Mouse (Mus musculus) hindbrain, embryonic 13.5 days (tissue): ENCODE results near the gene Dnase1. TPM values are rescaled to one million over a fixed set of nuclear protein-coding genes. Genes with fewer than 3 reads are reported as not detected.

Experiments used
- ATAC-seq: fragments of 200-750 bp; cut with Nextera tagmentation; 2 replicates; pipeline ENCODE4 v1.8.0; 2017; ENCODE audit warnings: moderate TSS enrichment; ENCODE audit not compliant: low FRiP score
- H3K27ac ChIP-seq: fragments of 300-500 bp; sonication (generic); 2 replicates; pipeline ENCODE4 v1.5.1; 2015; ENCODE audit warnings: inconsistent platforms, mild to moderate bottlenecking, moderate library complexity
- H3K27me3 ChIP-seq: fragments of 300-500 bp; sonication (generic); 2 replicates; pipeline ENCODE4 v1.6.1; 2015; ENCODE audit warnings: mild to moderate bottlenecking, inconsistent platforms
- H3K36me3 ChIP-seq: fragments of 300-500 bp; sonication (generic); 2 replicates; pipeline ENCODE4 v1.6.1; 2015; ENCODE audit warnings: mild to moderate bottlenecking, inconsistent platforms
- H3K4me1 ChIP-seq: fragments of 300-500 bp; sonication (generic); replicated peaks from 2 replicates; pipeline ENCODE4 v1.6.1; 2015; ENCODE audit warnings: inconsistent platforms
- H3K4me2 ChIP-seq: fragments of 300-500 bp; sonication (generic); 2 replicates; pipeline ENCODE4 v1.6.1; 2015; ENCODE audit warnings: inconsistent platforms, mild to moderate bottlenecking, moderate library complexity
- H3K4me3 ChIP-seq: fragments of 300-500 bp; sonication (generic); 2 replicates; pipeline ENCODE4 v1.5.1; 2015; ENCODE audit warnings: mild to moderate bottlenecking, inconsistent platforms
- H3K9ac ChIP-seq: fragments of 300-500 bp; sonication (generic); 2 replicates; pipeline ENCODE4 v1.6.1; 2015; ENCODE audit warnings: mild to moderate bottlenecking, inconsistent platforms
- H3K9me3 ChIP-seq: fragments of 300-500 bp; sonication (generic); 2 replicates; pipeline ENCODE4 v1.6.1; 2016; ENCODE audit warnings: inconsistent platforms
- WGBS: fragments of 180-500 bp; shearing (Covaris S2); methylation state at CpG from one replicate; pipeline ENCODE4 v1.1.7; 2015; 5-methylcytosine and 5-hydroxymethylcytosine counted together
- polyA plus RNA-seq: library from polyadenylated mRNA; unstranded; fragments of >200 nt; fragmentation: Nextera tagmentation; extraction: Ambion mirVana; gene quantifications from 2 replicates; pipeline ENCODE4 v1.2.1, GENCODE M21; 2015

The Dnase1 gene
- polyA plus RNA-seq, 1 experiment from 2014 or later, result 5.3 TPM

GRCm38 (mm10) chr16:4030501-4030900 lies 6.2 kb upstream of the Dnase1 start:
- 0 out of 2 replicates have a peak, but pooled peaks cover 3% of the 10 kb centered on the region for H3K9me3 ChIP-seq
- ATAC-seq, result no peak
- H3K9ac ChIP-seq, result no peak overlapping the region
- H3K27ac ChIP-seq, result no peak overlapping the region
- H3K36me3 ChIP-seq, result no peaks in the 10 kb centered on the region
- 94% methylated on average over 10 of the region's 10 CpGs for WGBS
- no peak overlapping the region for H3K4me2 ChIP-seq
- H3K4me3 ChIP-seq, result no peak overlapping the region
- H3K27me3 ChIP-seq, result no peaks in the 10 kb centered on the region
- no peaks in the 10 kb centered on the region for H3K4me1 ChIP-seq

- 0 out of 2 replicates have a peak, but pooled peaks cover 3% of the 10 kb centered on the region for H3K9me3 ChIP-seq
- 79% methylated on average over 4 of the region's 6 CpGs for WGBS
- H3K27ac ChIP-seq, result no peak overlapping the region
- no peak overlapping the region for H3K9ac ChIP-seq
- no peak overlapping the region for H3K4me3 ChIP-seq
- peaks cover 5% of the 10 kb centered on the region for H3K36me3 ChIP-seq
- no peak for ATAC-seq
- H3K4me1 ChIP-seq, result no peaks in the 10 kb centered on the region
- H3K4me2 ChIP-seq, result no peak overlapping the region
- H3K27me3 ChIP-seq, result no peaks in the 10 kb centered on the region
These were observed 5.1 kb upstream of the Dnase1 start for GRCm38 (mm10) chr16:4031441-4032274.

GRCm38 (mm10) chr16:4032341-4032748 lies 4.4 kb upstream of the Dnase1 start:
- no peaks in the 10 kb centered on the region for H3K27me3 ChIP-seq
- no peak overlapping the region for H3K27ac ChIP-seq
- no peak for ATAC-seq
- 89% methylated on average over 6 of the region's 6 CpGs for WGBS
- peaks cover 11% of the 10 kb centered on the region for H3K36me3 ChIP-seq
- no peaks in the 10 kb centered on the region for H3K4me1 ChIP-seq
- no peak overlapping the region for H3K9ac ChIP-seq
- no peak overlapping the region for H3K4me2 ChIP-seq
- 0 out of 2 replicates have a peak, but pooled peaks cover 3% of the 10 kb centered on the region for H3K9me3 ChIP-seq
- H3K4me3 ChIP-seq, result no peak overlapping the region

- H3K27me3 ChIP-seq, result no peaks in the 10 kb centered on the region
- no peak overlapping the region for H3K27ac ChIP-seq
- no peak for ATAC-seq
- no peaks in the 10 kb centered on the region for H3K4me1 ChIP-seq
- 66% methylated on average over 5 of the region's 5 CpGs for WGBS
- H3K9me3 ChIP-seq, result 0 out of 2 replicates have a peak, but pooled peaks cover 1% of the 10 kb centered on the region
- H3K36me3 ChIP-seq, result peaks cover 26% of the 10 kb centered on the region
- H3K9ac ChIP-seq, result no peak overlapping the region
- no peak overlapping the region for H3K4me2 ChIP-seq
- H3K4me3 ChIP-seq, result no peak overlapping the region
These were observed 2.8 kb upstream of the Dnase1 start for GRCm38 (mm10) chr16:4033971-4034370.

- Histone ChIP-seq H3K9me3 (no peaks in the 10 kb centered on the region), H3K4me2 (no peak overlapping the region), H3K27me3 (no peaks in the 10 kb centered on the region), H3K9ac (no peak overlapping the region), H3K36me3 (peaks cover 31% of the 10 kb centered on the region), H3K27ac (no peak overlapping the region), H3K4me1 (no peaks in the 10 kb centered on the region), H3K4me3 (no peak overlapping the region)
- 81% methylated on average over 3 of the region's 3 CpGs for WGBS
- ATAC-seq, result no peak
These were observed 2.3 kb upstream of the Dnase1 start for GRCm38 (mm10) chr16:4034476-4034875.

- Histone ChIP-seq H3K4me3 (no peak overlapping the region), H3K36me3 (peaks cover 42% of the 10 kb centered on the region), H3K9ac (no peak overlapping the region), H3K27me3 (no peaks in the 10 kb centered on the region), H3K4me2 (no peak overlapping the region), H3K27ac (no peak overlapping the region), H3K4me1 (no peaks in the 10 kb centered on the region), H3K9me3 (no peaks in the 10 kb centered on the region)
- 98% methylated on average over 2 of the region's 2 CpGs for WGBS
- no peak for ATAC-seq
These were observed 1.2 kb upstream of the Dnase1 start for GRCm38 (mm10) chr16:4035575-4035974.

GRCm38 (mm10) chr16:4037690-4038089 lies 948 bp downstream of the Dnase1 start:
- H3K36me3 ChIP-seq, result peaks cover 55% of the 10 kb centered on the region
- H3K9ac ChIP-seq, result no peak overlapping the region
- no peak overlapping the region for H3K4me2 ChIP-seq
- no peaks in the 10 kb centered on the region for H3K9me3 ChIP-seq
- H3K27ac ChIP-seq, result no peak overlapping the region
- ATAC-seq, result no peak
- H3K4me3 ChIP-seq, result no peak overlapping the region
- 98% methylated on average over 7 of the region's 7 CpGs for WGBS
- no peaks in the 10 kb centered on the region for H3K4me1 ChIP-seq
- no peaks in the 10 kb centered on the region for H3K27me3 ChIP-seq

GRCm38 (mm10) chr16:4040206-4040605 lies 3.5 kb downstream of the Dnase1 start:
- Histone ChIP-seq H3K27me3 (no peaks in the 10 kb centered on the region), H3K9ac (no peak overlapping the region), H3K4me1 (no peaks in the 10 kb centered on the region), H3K36me3 (peaks cover 75% of the 10 kb centered on the region), H3K27ac (no peak overlapping the region), H3K4me2 (no peak overlapping the region), H3K9me3 (no peaks in the 10 kb centered on the region), H3K4me3 (no peak overlapping the region)
- ATAC-seq, result no peak
- WGBS, result 92% methylated on average over 5 of the region's 5 CpGs

GRCm38 (mm10) chr16:4041646-4042045 lies 4.9 kb downstream of the Dnase1 start:
- Histone ChIP-seq H3K9ac (no peak overlapping the region), H3K9me3 (no peaks in the 10 kb centered on the region), H3K4me2 (no peak overlapping the region), H3K4me1 (no peaks in the 10 kb centered on the region), H3K27me3 (no peaks in the 10 kb centered on the region), H3K36me3 (peaks cover 83% of the 10 kb centered on the region), H3K27ac (no peak overlapping the region), H3K4me3 (no peak overlapping the region)
- 97% methylated on average over 4 of the region's 4 CpGs for WGBS
- ATAC-seq, result no peak

- Histone ChIP-seq H3K27ac (no peak overlapping the region), H3K4me1 (no peaks in the 10 kb centered on the region), H3K4me2 (no peak overlapping the region), H3K36me3 (peaks cover 84% of the 10 kb centered on the region), H3K27me3 (no peaks in the 10 kb centered on the region), H3K9me3 (no peaks in the 10 kb centered on the region), H3K9ac (no peak overlapping the region; the same call in 1 of the 2 replicates), H3K4me3 (no peak overlapping the region)
- 91% methylated on average over 2 of the region's 2 CpGs for WGBS
- ATAC-seq, result no peak
These were observed 7.4 kb downstream of the Dnase1 start for GRCm38 (mm10) chr16:4044093-4044492.

- Histone ChIP-seq H3K27ac (no peak overlapping the region), H3K9ac (no peak overlapping the region), H3K4me1 (no peaks in the 10 kb centered on the region), H3K4me2 (no peak overlapping the region), H3K9me3 (no peaks in the 10 kb centered on the region), H3K36me3 (peaks cover 84% of the 10 kb centered on the region), H3K4me3 (no peak overlapping the region), H3K27me3 (no peaks in the 10 kb centered on the region)
- ATAC-seq, result no peak
- WGBS, result 86% methylated on average over 4 of the region's 4 CpGs
These were observed 8.8 kb downstream of the Dnase1 start for GRCm38 (mm10) chr16:4045524-4045923.

GRCm38 (mm10) chr16:4052601-4053000 lies 15.9 kb downstream of the Dnase1 start:
- no peak overlapping the region for H3K4me2 ChIP-seq
- H3K27me3 ChIP-seq, result no peaks in the 10 kb centered on the region
- no peak for ATAC-seq
- peaks cover 88% of the 10 kb centered on the region for H3K36me3 ChIP-seq
- H3K4me3 ChIP-seq, result no peak overlapping the region
- 92% methylated on average over 4 of the region's 4 CpGs for WGBS
- no peak overlapping the region for H3K27ac ChIP-seq
- H3K9me3 ChIP-seq, result no peaks in the 10 kb centered on the region
- no peak overlapping the region for H3K9ac ChIP-seq
- H3K4me1 ChIP-seq, result no peaks in the 10 kb centered on the region

- Histone ChIP-seq H3K4me2 (no peak overlapping the region), H3K4me1 (no peaks in the 10 kb centered on the region), H3K36me3 (peaks cover 89% of the 10 kb centered on the region), H3K9me3 (no peaks in the 10 kb centered on the region), H3K9ac (no peak overlapping the region), H3K27ac (no peak overlapping the region), H3K4me3 (no peak overlapping the region), H3K27me3 (no peaks in the 10 kb centered on the region)
- 92% methylated on average over 3 of the region's 3 CpGs for WGBS
- ATAC-seq, result no peak
These were observed 17.1 kb downstream of the Dnase1 start for GRCm38 (mm10) chr16:4053811-4054210.
